Comparison of ENCODE assay signal across 14 mouse cellular contexts in the genomic region with DNA sequence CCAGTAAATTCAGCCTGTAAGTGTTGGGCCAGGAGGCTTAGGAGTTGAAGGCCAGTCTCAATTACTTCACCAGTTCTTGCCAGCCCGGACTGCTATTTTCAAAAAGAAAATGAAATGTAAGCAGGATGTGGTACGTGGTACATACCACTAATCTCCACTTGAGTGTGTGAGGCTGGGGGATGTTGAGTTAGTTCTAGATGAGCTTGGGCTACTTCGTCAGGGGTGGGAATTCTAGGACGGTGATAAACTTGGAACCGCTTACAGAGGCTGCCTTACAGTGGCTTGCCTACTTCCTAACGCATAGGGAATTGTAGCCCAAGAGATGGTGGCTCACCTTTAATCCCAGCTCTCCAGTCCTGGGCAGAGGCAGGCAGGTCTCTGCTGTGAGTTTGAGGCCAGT. TPM values are rescaled to one million over a fixed set of nuclear protein-coding genes. Genes with fewer than 3 reads are reported as not detected.
DNase-seq lines count a peak whose midpoint lies in the region; ATAC-seq and TF ChIP-seq lines count a peak whose summit lies in the region.
"Had no signal": no experiment of that assay in that cellular context is flagged by ENCODE, and none has a peak within 500 bp of the region (broad histone marks: within the 10 kb centered on the region; RNA-seq: fewer than 3 reads in every experiment).

No protein-coding gene starts in this region.

- no peak overlapping the region; the same call in 1 of the 2 replicates for H3K9ac ChIP-seq in heart, embryonic 15.5 days
- peak overlapping the region; percentile 100 for H3K9ac ChIP-seq in liver, embryonic 13.5 days
- H3K9ac ChIP-seq in midbrain, postnatal 0 days (replicated peaks; ENCODE audit: low read length, poor library complexity, severe bottlenecking), result no peak overlapping the region
- H3K9ac ChIP-seq: hindbrain, embryonic 12.5 days; midbrain, embryonic 13.5 days; stomach, embryonic 15.5 days had no signal

- peak overlapping the region; percentile 96; the same call in 1 of the 2 replicates for H3K27ac ChIP-seq in heart, embryonic 15.5 days
- H3K27ac ChIP-seq in testis, adult 2 months (ENCODE audit: control insufficient read depth, insufficient read depth, low read depth, low read length), result 0 out of 2 replicates have a peak overlapping the region, but pooled peaks have one; percentile 14
- peak overlapping the region; percentile 99 for H3K27ac ChIP-seq in liver, embryonic 13.5 days
- H3K27ac ChIP-seq in midbrain, postnatal 0 days (ENCODE audit: low read depth, low read length), result no peak overlapping the region
- H3K27ac ChIP-seq: forebrain, embryonic 10.5 days; hindbrain, embryonic 12.5 days; midbrain, embryonic 13.5 days had no signal

- no peaks in the 10 kb centered on the region for H3K27me3 ChIP-seq in heart, embryonic 15.5 days
- H3K27me3 ChIP-seq in testis, adult 2 months (ENCODE audit: control insufficient read depth, insufficient read depth, low read length), result no peaks in the 10 kb centered on the region
- no peaks in the 10 kb centered on the region for H3K27me3 ChIP-seq in liver, embryonic 13.5 days
- no peaks in the 10 kb centered on the region for H3K27me3 ChIP-seq in midbrain, postnatal 0 days (ENCODE audit: insufficient read depth, low read length)
- H3K27me3 ChIP-seq: hindbrain, embryonic 12.5 days; midbrain, embryonic 13.5 days; stomach, embryonic 15.5 days had no signal

- intact Hi-C loops in heart, postnatal 10 days (cut with DNase I), result no loop called here

- ATAC-seq in heart, embryonic 15.5 days (replicated peaks; ENCODE audit: insufficient number of reproducible peaks, insufficient read depth, low FRiP score, low read depth), result no peak
- no peak for ATAC-seq in liver, embryonic 13.5 days (ENCODE audit: low read depth)
- ATAC-seq in midbrain, postnatal 0 days (ENCODE audit: low FRiP score), result no peak
- ATAC-seq: midbrain, embryonic 13.5 days had no signal

- no peaks in the 10 kb centered on the region for H3K9me3 ChIP-seq in heart, embryonic 15.5 days (replicated peaks)
- no peaks in the 10 kb centered on the region for H3K9me3 ChIP-seq in liver, embryonic 13.5 days (replicated peaks)
- H3K9me3 ChIP-seq in midbrain, postnatal 0 days (ENCODE audit: low read length), result no peaks in the 10 kb centered on the region
- H3K9me3 ChIP-seq: forebrain, embryonic 10.5 days; hindbrain, embryonic 12.5 days; midbrain, embryonic 13.5 days; stomach, embryonic 15.5 days had no signal

- H3K4me3 ChIP-seq in heart, embryonic 15.5 days, result no peak overlapping the region
- no peak overlapping the region for H3K4me3 ChIP-seq in testis, adult 2 months (ENCODE audit: control insufficient read depth, low read depth, low read length)
- H3K4me3 ChIP-seq in liver, embryonic 13.5 days (replicated peaks), result peak overlapping the region; percentile 97
- H3K4me3 ChIP-seq in midbrain, postnatal 0 days (ENCODE audit: low read depth, low read length), result no peak overlapping the region
- H3K4me3 ChIP-seq: stomach, embryonic 15.5 days had no signal

- 85% methylated on average over 6 of the region's 6 CpGs for WGBS in heart, embryonic 15.5 days
- WGBS in liver, embryonic 13.5 days (ENCODE audit: insufficient replicate concordance), result 65% methylated on average over 6 of the region's 6 CpGs
- WGBS in midbrain, postnatal 0 days, result 95% methylated on average over 6 of the region's 6 CpGs

- H3K4me1 ChIP-seq in heart, embryonic 15.5 days (replicated peaks), result peaks cover 16% of the 10 kb centered on the region
- H3K4me1 ChIP-seq in testis, adult 2 months (ENCODE audit: control insufficient read depth, insufficient read depth, low read length), result peaks cover 9% of the 10 kb centered on the region
- peaks cover 59% of the 10 kb centered on the region for H3K4me1 ChIP-seq in liver, embryonic 13.5 days (replicated peaks)
- H3K4me1 ChIP-seq in midbrain, postnatal 0 days (ENCODE audit: insufficient read depth, low read length), result no peaks in the 10 kb centered on the region

- TF ChIP-seq CTCF in testis, adult 2 months (IDR thresholded peaks at IDR 0.05; ENCODE audit: control insufficient read depth, insufficient read depth, insufficient replicate concordance, low read depth, low read length), result no peak
- no peak for TF ChIP-seq CTCF in midbrain, postnatal 0 days (IDR thresholded peaks at IDR 0.05)

- H3K4me2 ChIP-seq in heart, embryonic 15.5 days, result peak overlapping the region; percentile 87
- peak overlapping the region; percentile 97 for H3K4me2 ChIP-seq in liver, embryonic 13.5 days
- H3K4me2 ChIP-seq in midbrain, postnatal 0 days (ENCODE audit: low read depth, low read length, poor library complexity, severe bottlenecking), result no peak overlapping the region

- no peak for DNase-seq in heart, postnatal 10 days
- no peak for DNase-seq in testis, postnatal 10 days (ENCODE audit: low spot score)
- no peak for DNase-seq in liver, embryonic 13.5 days
- DNase-seq in thymus, postnatal 25 days, result peak; percentile 49
- no peak for DNase-seq in midbrain, postnatal 0 days (ENCODE audit: low spot score)
- no peak for DNase-seq in layer of hippocampus, adult 11-12 months (ENCODE audit: low spot score)
- DNase-seq: adrenal gland, postnatal 10 days; cerebellum, postnatal 14 days had no signal

- no peak for TF ChIP-seq POLR2A in testis, adult 2 months (IDR thresholded peaks at IDR 0.05; ENCODE audit: control insufficient read depth, low read depth, low read length)

- peaks cover 9% of the 10 kb centered on the region; the same call in 1 of the 2 replicates for H3K36me3 ChIP-seq in heart, embryonic 15.5 days
- no peaks in the 10 kb centered on the region for H3K36me3 ChIP-seq in testis, adult 2 months (ENCODE audit: control insufficient read depth, insufficient read depth, low read length)
- H3K36me3 ChIP-seq in liver, embryonic 13.5 days, result peaks cover 40% of the 10 kb centered on the region
- H3K36me3 ChIP-seq in midbrain, postnatal 0 days (ENCODE audit: insufficient read depth, low read length), result no peaks in the 10 kb centered on the region

RNA-seq across cellular contexts. Expression of gene Mta3, which starts 1.9 kb away (rescaled TPM):
- 36.9 and 40.5 TPM in 2 replicates for polyA plus RNA-seq in heart, embryonic 15.5 days (2015; fragmentation: Nextera tagmentation; extraction: Ambion mirVana)
- total RNA-seq in heart, postnatal 10 days (2021), result 10 to 100 TPM; 29.2 to 30.2 TPM
- polyA plus RNA-seq in testis, adult 2 months (2012; rRNA removed), result 36.3 and 38.3 TPM in 2 replicates
- 44.1 and 50.4 TPM in 2 replicates for polyA plus RNA-seq in liver, embryonic 13.5 days (2015; fragmentation: Nextera tagmentation; extraction: Ambion mirVana)
- total RNA-seq in midbrain, postnatal 0 days (2014; rRNA removed), result 40.3 and 43.6 TPM in 2 replicates
- 27.3 and 28.9 TPM in 2 replicates for polyA plus RNA-seq in midbrain, postnatal 0 days (2015; fragmentation: Nextera tagmentation; extraction: Ambion mirVana)
